Mouse (Mus musculus): ENCODE results near the gene Ubap2l.

- TF ChIP-seq POLR2A (IDR thresholded peaks at IDR 0.05; ENCODE audit: extremely low read depth, insufficient read depth, low read length) (no peak), CTCF (IDR thresholded peaks at IDR 0.05; ENCODE audit: low read depth, low read length) (no peak)
These were observed 32.9 kb upstream of the Ubap2l start for GRCm38 (mm10) chr3:90085281-90085680.

Data from liver, adult 2 months (tissue).